Mouse (Mus musculus): ENCODE data around the gene Mapkapk5. TPM values are rescaled to one million over a fixed set of nuclear protein-coding genes. Genes with fewer than 3 reads are reported as not detected.

The Mapkapk5 gene
- 22.9 and 31.4 TPM in 2 replicates for polyA plus RNA-seq (2012; rRNA removed; ENCODE audit: low replicate concordance)

DNA sequence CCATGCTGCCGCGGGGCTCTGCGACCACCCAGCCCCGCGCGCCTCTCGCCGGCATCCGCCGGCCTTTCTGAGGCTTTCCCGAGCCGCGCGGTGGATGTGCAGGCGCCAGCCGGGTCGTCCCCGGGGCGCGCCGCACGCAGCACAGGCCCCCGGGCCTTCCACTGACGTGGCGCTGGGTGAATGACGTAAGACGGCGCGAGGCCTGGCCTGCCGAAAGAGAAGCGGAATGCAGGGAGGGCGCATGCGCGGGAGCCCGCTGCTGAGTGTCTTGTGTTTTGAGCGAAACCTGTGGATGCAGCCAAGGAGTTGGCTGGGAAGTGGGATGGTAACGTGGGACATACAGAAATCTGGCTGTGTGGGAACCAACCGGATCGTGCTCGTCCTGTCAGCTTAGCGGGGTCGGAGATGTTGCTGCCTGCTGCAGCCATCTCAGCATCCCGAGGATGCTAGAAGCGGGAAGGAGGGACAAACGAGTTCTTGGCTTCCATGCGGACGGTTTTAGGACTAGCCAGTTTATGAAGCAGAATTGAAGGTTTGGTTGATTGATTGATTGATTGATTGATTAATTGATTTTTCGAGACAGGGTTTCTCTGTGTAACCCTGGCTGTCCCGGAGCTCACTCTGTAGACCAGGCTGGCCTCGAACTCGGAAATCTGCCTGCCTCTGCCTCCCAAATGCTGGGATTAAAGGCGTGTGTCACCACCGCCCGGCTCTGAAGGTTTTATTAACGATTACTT lies at the start of gene Mapkapk5:
Gene Mapkapk5, minus strand, starts transcription at position 113 of the 737 bp plus-strand sequence.

DNA sequence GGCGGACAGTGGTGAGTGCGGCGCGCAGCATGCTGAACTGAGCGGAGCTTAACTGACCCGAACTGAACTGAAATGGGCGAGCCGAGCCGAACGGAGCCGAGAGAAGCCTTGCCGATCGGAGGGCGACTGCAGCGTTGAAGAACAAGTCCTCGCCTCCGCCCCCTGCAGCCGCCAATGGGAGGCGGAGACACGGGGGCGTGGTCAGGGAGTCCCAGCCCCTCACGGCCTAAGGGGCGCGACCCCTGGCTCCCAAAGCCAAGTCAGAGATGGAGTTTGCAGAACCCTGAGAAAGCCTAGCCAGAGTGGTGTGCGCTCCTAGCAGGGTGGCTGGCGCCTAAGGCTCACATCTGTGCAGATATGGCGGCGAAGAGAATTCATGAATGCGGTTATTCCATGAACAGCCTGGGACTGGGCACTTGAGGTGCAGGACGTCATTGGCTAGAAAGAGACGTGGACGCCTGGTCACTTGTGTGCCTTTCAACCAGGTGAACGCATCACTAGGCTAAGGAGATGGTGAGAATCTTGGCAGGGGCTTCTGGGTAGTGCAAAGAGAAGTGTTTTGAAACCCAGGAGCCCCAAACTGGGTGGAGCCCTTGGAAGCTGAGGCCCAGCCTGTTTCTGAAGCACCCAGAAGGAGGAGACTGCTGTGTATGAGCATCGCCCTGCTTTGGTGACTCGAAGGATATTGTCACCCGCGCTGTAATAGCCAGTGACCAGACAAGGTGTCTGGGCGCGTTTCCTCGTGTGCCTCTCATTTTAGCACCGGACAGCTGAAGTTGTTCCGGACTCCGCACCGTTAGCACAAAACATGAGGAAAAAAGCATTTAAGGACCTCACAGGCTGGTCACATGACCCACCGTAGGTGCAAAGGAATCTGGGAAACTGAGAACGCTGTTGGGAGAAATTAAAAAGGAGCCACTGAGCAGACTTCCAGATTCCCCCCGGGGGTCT lies 48.0 kb upstream of the Mapkapk5 start, which contains the start of gene Aldh2:
Gene Aldh2, minus strand, starts transcription at position 374 of the 951 bp plus-strand sequence.

DNA sequence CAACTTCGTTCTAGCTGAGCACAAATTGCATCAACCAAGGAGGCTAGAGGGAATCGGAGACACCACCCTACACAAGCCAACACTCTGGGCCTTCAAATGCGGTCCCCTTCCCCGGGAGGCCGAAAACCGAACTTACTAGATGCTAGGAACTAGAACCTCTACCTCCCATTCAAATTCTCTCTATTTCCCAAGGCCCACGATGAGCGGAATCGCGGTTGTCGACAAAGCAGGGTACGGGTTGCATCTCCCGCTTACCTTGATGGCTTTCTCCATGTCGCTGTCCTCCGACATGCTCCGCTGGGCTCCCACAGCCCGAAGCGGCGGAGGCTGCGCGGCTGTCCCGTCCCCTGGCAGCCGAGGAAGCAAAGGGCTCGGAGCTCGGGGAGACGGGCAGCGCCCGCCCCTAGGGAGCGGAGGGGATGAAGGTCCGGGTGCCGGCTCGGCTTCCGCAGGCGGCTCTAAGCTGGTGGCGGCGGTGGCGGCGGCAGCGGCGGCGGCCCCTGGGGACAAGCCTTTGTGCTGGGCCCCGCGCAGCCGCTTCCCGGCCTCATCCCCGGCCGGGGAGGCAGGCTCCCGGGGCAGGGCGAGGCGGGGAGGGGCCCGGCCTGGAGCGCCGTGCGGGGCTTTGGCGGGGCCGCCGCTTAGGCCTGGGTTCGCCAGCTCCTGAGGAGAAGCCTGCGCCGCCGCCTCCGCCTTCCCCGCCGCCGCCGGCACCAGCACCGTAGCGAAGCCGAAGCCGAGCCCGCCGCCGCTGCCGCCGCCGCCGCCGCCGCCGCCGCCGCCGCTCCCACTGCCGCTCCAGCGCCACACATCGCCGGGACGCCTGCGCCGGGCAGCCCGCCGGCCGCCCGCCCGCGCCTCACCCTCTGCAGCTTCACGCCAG lies 554 bp downstream of the Mapkapk5 start, which contains the start of the genes Adam1a and Gm42878:
Gene Adam1a, minus strand, starts transcription at position 573 of the 883 bp plus-strand sequence.
Gene Gm42878, minus strand, starts transcription at position 573 of the 883 bp plus-strand sequence.

DNA sequence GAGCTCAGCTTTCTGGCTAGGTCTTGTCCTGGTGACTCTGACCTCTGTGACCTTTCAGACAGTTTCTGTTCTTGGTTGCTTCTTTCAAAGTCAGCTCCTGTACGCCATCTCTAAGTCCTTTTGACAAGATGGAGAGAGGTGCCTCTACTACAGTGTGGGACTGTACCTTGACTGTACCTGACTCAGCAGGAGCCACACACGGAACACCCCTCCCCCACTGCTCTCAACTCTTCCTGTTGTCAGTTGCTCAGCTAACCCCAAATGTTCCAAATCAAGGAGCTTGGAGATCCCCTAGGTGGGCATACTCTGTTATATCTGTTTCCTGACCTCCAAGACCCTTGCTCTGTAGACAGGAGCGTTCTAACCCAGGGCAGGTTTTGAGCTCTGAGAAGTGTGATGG lies 42.5 kb downstream of the Mapkapk5 start, which contains the start of gene Adam1b:
Gene Adam1b, minus strand, starts transcription at position 205 of the 400 bp plus-strand sequence.

Other genes with a start within 250 kb of the Mapkapk5 start
- gene Trafd1, start 160.3 kb downstream of the Mapkapk5 start, polyA plus RNA-seq (2012; rRNA removed; ENCODE audit: low replicate concordance) = 48.9 and 81.0 TPM in 2 replicates
- gene Naa25, start 148.0 kb downstream of the Mapkapk5 start, polyA plus RNA-seq (2012; rRNA removed; ENCODE audit: low replicate concordance) = 1.9 and 3.2 TPM in 2 replicates
- gene Tmem116, start 94.0 kb downstream of the Mapkapk5 start, polyA plus RNA-seq (2012; rRNA removed; ENCODE audit: low replicate concordance) = 2.0 and 10.1 TPM in 2 replicates
- gene Erp29, start 93.4 kb downstream of the Mapkapk5 start, polyA plus RNA-seq (2012; rRNA removed; ENCODE audit: low replicate concordance) = 32.4 and 41.9 TPM in 2 replicates
- gene Adam1b, start 42.5 kb downstream of the Mapkapk5 start, polyA plus RNA-seq (2012; rRNA removed; ENCODE audit: low replicate concordance) = not detected in 2 replicates
- 2.1 and 2.3 TPM in 2 replicates for gene Adam1a, start 423 bp downstream of the Mapkapk5 start, polyA plus RNA-seq (2012; rRNA removed; ENCODE audit: low replicate concordance)
- gene Gm42878, start 423 bp downstream of the Mapkapk5 start, polyA plus RNA-seq (2012; rRNA removed; ENCODE audit: low replicate concordance) = not detected in 2 replicates
- gene Aldh2, start 47.9 kb upstream of the Mapkapk5 start, polyA plus RNA-seq (2012; rRNA removed; ENCODE audit: low replicate concordance) = 386 and 645 TPM in 2 replicates
- gene Acad12, start 73.0 kb upstream of the Mapkapk5 start, polyA plus RNA-seq (2012; rRNA removed; ENCODE audit: low replicate concordance) = 4.2 and 6.4 TPM in 2 replicates
- 5.1 and 6.2 TPM in 2 replicates for gene Acad10, start 114.6 kb upstream of the Mapkapk5 start, polyA plus RNA-seq (2012; rRNA removed; ENCODE audit: low replicate concordance)
- gene Brap, start 114.7 kb upstream of the Mapkapk5 start, polyA plus RNA-seq (2012; rRNA removed; ENCODE audit: low replicate concordance) = 11.3 and 12.9 TPM in 2 replicates
- 79.8 and 103 TPM in 2 replicates for gene Atxn2, start 165.4 kb upstream of the Mapkapk5 start, polyA plus RNA-seq (2012; rRNA removed; ENCODE audit: low replicate concordance)